Comparison of ENCODE assay signal across 7 mouse cellular contexts in the genomic region with DNA sequence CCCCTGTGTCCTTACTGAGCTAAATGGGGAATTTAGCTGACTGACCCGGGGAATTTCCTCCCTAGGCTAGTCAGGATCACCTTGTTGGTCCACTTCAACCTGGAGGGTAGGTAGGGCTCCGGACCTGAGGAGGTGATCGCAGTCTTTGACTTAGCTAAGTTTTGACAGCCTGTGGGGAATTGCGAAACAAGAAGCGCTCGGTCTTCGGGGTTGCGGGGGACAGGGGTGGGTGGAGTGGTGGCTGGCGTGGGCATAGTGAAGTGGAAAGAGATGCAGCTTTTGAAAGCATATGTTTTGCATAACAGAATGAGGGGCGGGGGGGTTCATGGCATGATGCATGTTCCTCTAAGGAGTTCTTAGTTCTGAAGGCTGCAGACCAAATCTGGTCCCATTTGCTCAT. TPM values are rescaled to one million over a fixed set of nuclear protein-coding genes. Genes with fewer than 3 reads are reported as not detected.
DNase-seq lines count a peak whose midpoint lies in the region; TF ChIP-seq lines count a peak whose summit lies in the region.

No protein-coding gene starts in this region.

- peaks cover 38% of the 10 kb centered on the region for H3K36me3 ChIP-seq in embryonic facial prominence, embryonic 10.5 days (replicated peaks)
- H3K36me3 ChIP-seq in hindbrain, embryonic 10.5 days = peaks cover 38% of the 10 kb centered on the region

- peaks cover 11% of the 10 kb centered on the region for H3K4me1 ChIP-seq in embryonic facial prominence, embryonic 10.5 days
- H3K4me1 ChIP-seq in hindbrain, embryonic 10.5 days (replicated peaks) = peaks cover 18% of the 10 kb centered on the region
- H3K4me1 ChIP-seq in olfactory bulb, adult 2 months (ENCODE audit: control insufficient read depth, insufficient read depth, low read length) = peaks cover 2% of the 10 kb centered on the region; the same call in 1 of the 2 replicates

- no peak for TF ChIP-seq CTCF in olfactory bulb, adult 2 months (IDR thresholded peaks at IDR 0.05; ENCODE audit: insufficient read depth, low read depth, low read length)

- TF ChIP-seq POLR2A in olfactory bulb, adult 2 months (IDR thresholded peaks at IDR 0.05; ENCODE audit: insufficient read depth, low read depth, low read length) = no peak

- H3K27ac ChIP-seq in embryonic facial prominence, embryonic 10.5 days (replicated peaks) = peak overlapping the region; percentile 91
- H3K27ac ChIP-seq in hindbrain, embryonic 10.5 days = peak overlapping the region; percentile 94
- H3K27ac ChIP-seq in olfactory bulb, adult 2 months (ENCODE audit: insufficient read depth, low read depth, low read length) = no peak overlapping the region

- no peaks in the 10 kb centered on the region for H3K27me3 ChIP-seq in embryonic facial prominence, embryonic 10.5 days (replicated peaks; ENCODE audit: low read depth, poor library complexity, severe bottlenecking)
- H3K27me3 ChIP-seq in hindbrain, embryonic 10.5 days (ENCODE audit: insufficient read depth, poor library complexity, severe bottlenecking) = no peaks in the 10 kb centered on the region

- 5% methylated on average over 10 of the region's 10 CpGs for WGBS in embryonic facial prominence, embryonic 10.5 days
- 4% methylated on average over 10 of the region's 10 CpGs for WGBS in hindbrain, embryonic 10.5 days
- WGBS in olfactory bulb, adult 2 months = 2% methylated on average over 10 of the region's 10 CpGs

- no peaks in the 10 kb centered on the region for H3K9me3 ChIP-seq in embryonic facial prominence, embryonic 10.5 days
- H3K9me3 ChIP-seq in hindbrain, embryonic 10.5 days = no peaks in the 10 kb centered on the region

- peak overlapping the region; percentile 82 for H3K4me3 ChIP-seq in embryonic facial prominence, embryonic 10.5 days
- H3K4me3 ChIP-seq in hindbrain, embryonic 10.5 days = peak overlapping the region; percentile 75
- peak overlapping the region; percentile 84 for H3K4me3 ChIP-seq in olfactory bulb, adult 2 months (ENCODE audit: insufficient read depth, low read depth, low read length)

- peak; percentile 18 for DNase-seq in ovary, postnatal 36 days (ENCODE audit: low spot score)
- DNase-seq in ovary, adult 18-20 months (ENCODE audit: low spot score) = no peak
- peak; percentile 15 for DNase-seq in embryonic facial prominence, embryonic 10.5 days (ENCODE audit: low spot score)
- no peak for DNase-seq in hindbrain, embryonic 10.5 days (ENCODE audit: low spot score)
- peak; percentile 61 to 77 for DNase-seq in lung, adult 18-20 months
- no peak for DNase-seq in cerebellum, adult 8-10 months

RNA-seq across cellular contexts. Expression of a gene that starts 0.8 kb away (rescaled TPM):
- polyA plus RNA-seq in embryonic facial prominence, embryonic 10.5 days (2016; fragmentation: Nextera tagmentation; extraction: Ambion mirVana) = 24.0 and 25.7 TPM in 2 replicates
- polyA plus RNA-seq in hindbrain, embryonic 10.5 days (2016; fragmentation: Nextera tagmentation; extraction: Ambion mirVana) = 23.5 and 28.8 TPM in 2 replicates
- polyA plus RNA-seq in olfactory bulb, adult 2 months (2012; ENCODE audit: insufficient read depth, insufficient read length, low replicate concordance, missing spikeins) = not detected in 2 replicates

RNA-seq across cellular contexts. Expression of a gene that starts 24.0 kb away (rescaled TPM):
- polyA plus RNA-seq in embryonic facial prominence, embryonic 10.5 days (2016; fragmentation: Nextera tagmentation; extraction: Ambion mirVana) = not detected in 2 replicates
- not detected in 2 replicates for polyA plus RNA-seq in hindbrain, embryonic 10.5 days (2016; fragmentation: Nextera tagmentation; extraction: Ambion mirVana)
- not detected in 2 replicates for polyA plus RNA-seq in olfactory bulb, adult 2 months (2012; ENCODE audit: insufficient read depth, insufficient read length, low replicate concordance, missing spikeins)

RNA-seq across cellular contexts. Expression of a gene that starts 28.6 kb away (rescaled TPM):
- 13.9 and 15.0 TPM in 2 replicates for polyA plus RNA-seq in embryonic facial prominence, embryonic 10.5 days (2016; fragmentation: Nextera tagmentation; extraction: Ambion mirVana)
- 13.1 and 14.2 TPM in 2 replicates for polyA plus RNA-seq in hindbrain, embryonic 10.5 days (2016; fragmentation: Nextera tagmentation; extraction: Ambion mirVana)
- polyA plus RNA-seq in olfactory bulb, adult 2 months (2012; ENCODE audit: insufficient read depth, insufficient read length, low replicate concordance, missing spikeins) = not detected in 2 replicates

Comparison
In these comparisons a context has a peak if more than half of its experiments do, and no peak if none do; other contexts are left out.
1. DNase-seq: peak in ovary, postnatal 36 days (single experiment), embryonic facial prominence, embryonic 10.5 days (single experiment) and lung, adult 18-20 months (2 of 2); none in ovary, adult 18-20 months (single experiment), hindbrain, embryonic 10.5 days (single experiment) and cerebellum, adult 8-10 months (single experiment).
2. RNA of a gene that starts 0.8 kb away (polyA plus RNA-seq): 24.0 to 25.7 TPM in embryonic facial prominence, embryonic 10.5 days and 23.5 to 28.8 TPM in hindbrain, embryonic 10.5 days; not detected in olfactory bulb, adult 2 months; every median in the first group is over 10 times any median in the second.
3. Peak in every context shown above with its lines, with median percentiles within 50 percentile points of each other: H3K4me3 ChIP-seq.